Mouse (Mus musculus): ENCODE data around the gene Efhc1. TPM values are rescaled to one million over a fixed set of nuclear protein-coding genes. Genes with fewer than 3 reads are reported as not detected.

The Efhc1 gene
- polyA plus RNA-seq, 1 experiment from 2014 or later = 2.0 TPM

DNA sequence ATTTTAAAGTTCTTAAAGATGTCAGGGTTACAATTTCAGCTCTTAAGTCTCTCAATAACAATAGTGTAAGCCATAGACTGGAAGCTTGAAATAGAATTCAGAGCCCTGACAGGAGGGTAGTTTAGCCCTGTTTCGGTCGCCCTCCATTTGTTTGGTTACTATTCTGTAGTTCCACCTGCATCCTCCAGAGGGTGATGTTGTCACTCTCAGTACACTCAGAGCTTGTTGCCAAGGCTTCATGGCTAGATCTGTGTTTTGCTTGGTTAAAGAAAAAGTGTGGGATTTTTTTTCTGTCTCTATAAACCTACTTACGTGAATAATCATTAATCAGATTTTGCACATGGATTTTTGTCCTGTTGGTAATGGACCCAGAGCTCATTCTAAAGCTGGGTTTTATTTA, 12.4 kb upstream of the Efhc1 start:
- peaks cover 8% of the 10 kb centered on the region for H3K36me3 ChIP-seq (ENCODE audit: control insufficient read depth, insufficient read depth, low read length)

DNA sequence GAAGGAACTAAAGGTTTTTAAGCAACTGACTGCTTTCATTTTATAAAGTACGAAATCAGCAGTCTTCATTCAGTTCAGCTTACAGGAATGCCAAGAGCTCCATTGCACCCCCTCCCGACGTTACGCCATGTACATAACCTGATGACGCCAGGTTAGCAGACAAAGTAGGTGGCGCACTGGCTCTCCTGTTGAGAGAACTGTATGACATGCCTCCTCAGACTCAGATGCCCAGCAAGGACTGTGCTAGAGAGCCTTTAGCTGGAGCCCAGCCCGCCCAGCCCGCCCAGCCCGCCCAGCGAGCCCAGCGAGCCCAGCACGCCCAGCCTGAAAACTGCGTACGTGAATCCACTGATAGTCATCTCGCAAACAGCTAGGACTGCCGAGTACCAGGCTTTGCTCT, 11.3 kb upstream of the Efhc1 start:
- 69% methylated on average over 16 of the region's 16 CpGs for WGBS
- H3K4me2 ChIP-seq (ENCODE audit: low read length) = no peak overlapping the region
- H3K27ac ChIP-seq (ENCODE audit: low read length) = no peak overlapping the region
- no peak for ATAC-seq
- H3K9me3 ChIP-seq (replicated peaks; ENCODE audit: control insufficient read depth, low read length, poor library complexity, severe bottlenecking) = no peaks in the 10 kb centered on the region
- H3K4me1 ChIP-seq (ENCODE audit: control insufficient read depth, insufficient read depth, low read length) = no peaks in the 10 kb centered on the region
- no peaks in the 10 kb centered on the region for H3K27me3 ChIP-seq (ENCODE audit: control insufficient read depth, insufficient read depth, low read depth, low read length)
- peaks cover 3% of the 10 kb centered on the region; the same call in 1 of the 2 replicates for H3K36me3 ChIP-seq (ENCODE audit: control insufficient read depth, insufficient read depth, low read length)
- H3K9ac ChIP-seq (ENCODE audit: low read depth, low read length) = no peak overlapping the region
- no peak overlapping the region for H3K4me3 ChIP-seq (ENCODE audit: low read depth, low read length)

More for the DNA sequence above, 12.4 kb upstream of the Efhc1 start:
- no peaks in the 10 kb centered on the region for H3K4me1 ChIP-seq (ENCODE audit: control insufficient read depth, insufficient read depth, low read length)
- ATAC-seq = peak; percentile 77
- H3K4me3 ChIP-seq (ENCODE audit: low read depth, low read length) = no peak overlapping the region
- no peak overlapping the region for H3K9ac ChIP-seq (ENCODE audit: low read depth, low read length)
- 28% methylated on average over 3 of the region's 3 CpGs for WGBS
- H3K4me2 ChIP-seq (ENCODE audit: low read length) = no peak overlapping the region
- no peak overlapping the region for H3K27ac ChIP-seq (ENCODE audit: low read length)
- no peaks in the 10 kb centered on the region for H3K27me3 ChIP-seq (ENCODE audit: control insufficient read depth, insufficient read depth, low read depth, low read length)
- no peaks in the 10 kb centered on the region for H3K9me3 ChIP-seq (replicated peaks; ENCODE audit: control insufficient read depth, low read length, poor library complexity, severe bottlenecking)

DNA sequence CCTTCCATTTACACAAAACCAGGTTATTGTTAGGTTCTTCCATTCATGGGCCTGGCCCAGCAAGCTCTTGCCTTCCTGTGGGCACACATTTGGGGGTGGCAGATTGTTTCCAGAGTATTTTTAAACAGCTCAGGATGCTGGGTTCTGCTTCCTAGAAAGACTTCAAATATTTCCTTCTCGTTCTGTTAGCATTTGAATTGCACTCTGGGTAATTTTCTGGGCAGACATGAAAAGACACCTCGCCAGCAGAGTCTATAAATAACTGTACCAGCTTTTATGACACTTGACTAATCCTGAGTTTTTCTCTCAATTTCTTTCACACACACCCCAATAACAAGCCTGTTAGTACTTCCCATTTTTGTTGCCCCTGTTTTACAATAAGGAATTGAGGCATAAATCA, 10.1 kb upstream of the Efhc1 start:
- no peaks in the 10 kb centered on the region for H3K27me3 ChIP-seq (ENCODE audit: control insufficient read depth, insufficient read depth, low read depth, low read length)
- ATAC-seq = no peak
- WGBS = 77% methylated on average over 2 of the region's 2 CpGs

DNA sequence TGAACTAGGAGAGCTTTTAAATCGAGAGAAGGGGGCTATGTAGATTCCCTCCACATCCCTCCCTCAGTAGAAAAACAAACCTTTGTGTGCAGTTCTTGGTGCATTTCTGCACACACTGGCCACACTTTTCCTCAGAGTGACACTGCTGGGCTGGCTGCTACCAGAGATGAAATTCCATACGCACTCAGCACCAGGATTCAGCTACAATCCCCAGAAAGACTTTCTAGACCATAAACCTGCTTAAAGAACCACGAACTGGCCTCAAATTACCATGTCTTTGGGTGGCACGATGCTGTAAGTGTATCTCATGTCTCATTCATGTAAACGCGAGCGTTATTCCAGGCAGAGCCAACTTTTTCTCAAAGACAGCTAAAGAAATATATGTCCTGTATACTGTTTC, 9.6 kb upstream of the Efhc1 start:
- H3K9me3 ChIP-seq (replicated peaks; ENCODE audit: control insufficient read depth, low read length, poor library complexity, severe bottlenecking) = no peaks in the 10 kb centered on the region
- H3K4me3 ChIP-seq (ENCODE audit: low read depth, low read length) = no peak overlapping the region
- no peaks in the 10 kb centered on the region for H3K36me3 ChIP-seq (ENCODE audit: control insufficient read depth, insufficient read depth, low read length)
- no peak overlapping the region for H3K9ac ChIP-seq (ENCODE audit: low read depth, low read length)
- ATAC-seq = no peak
- 89% methylated on average over 7 of the region's 7 CpGs for WGBS
- H3K27ac ChIP-seq (ENCODE audit: low read length) = no peak overlapping the region
- no peak overlapping the region for H3K4me2 ChIP-seq (ENCODE audit: low read length)
- H3K4me1 ChIP-seq (ENCODE audit: control insufficient read depth, insufficient read depth, low read length) = no peaks in the 10 kb centered on the region
- no peaks in the 10 kb centered on the region for H3K27me3 ChIP-seq (ENCODE audit: control insufficient read depth, insufficient read depth, low read depth, low read length)

More for the DNA sequence above, 10.1 kb upstream of the Efhc1 start:
- Histone ChIP-seq H3K4me2 (ENCODE audit: low read length) (no peak overlapping the region), H3K4me3 (ENCODE audit: low read depth, low read length) (no peak overlapping the region), H3K9ac (ENCODE audit: low read depth, low read length) (no peak overlapping the region), H3K4me1 (ENCODE audit: control insufficient read depth, insufficient read depth, low read length) (no peaks in the 10 kb centered on the region), H3K36me3 (ENCODE audit: control insufficient read depth, insufficient read depth, low read length) (no peaks in the 10 kb centered on the region), H3K9me3 (replicated peaks; ENCODE audit: control insufficient read depth, low read length, poor library complexity, severe bottlenecking) (no peaks in the 10 kb centered on the region), H3K27ac (ENCODE audit: low read length) (no peak overlapping the region)

DNA sequence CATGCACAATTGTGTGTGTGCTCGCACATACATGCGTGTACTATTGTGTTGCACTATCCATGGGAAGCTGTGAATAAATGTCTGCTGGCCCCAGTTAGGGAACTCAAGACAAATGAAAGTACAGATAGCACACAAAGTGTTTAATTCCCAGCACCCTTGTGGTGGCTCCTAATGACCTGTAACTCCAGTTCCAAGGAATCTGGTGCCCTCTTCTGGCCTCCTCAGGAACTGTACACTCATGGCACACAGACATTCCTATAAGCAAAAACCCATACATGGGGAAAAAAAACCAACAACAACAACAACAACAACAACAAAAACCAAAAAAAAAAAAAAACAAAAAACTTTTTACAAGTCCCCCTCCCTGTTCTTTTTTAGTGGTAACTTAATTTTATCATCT, 8.4 kb upstream of the Efhc1 start:
- Histone ChIP-seq H3K36me3 (ENCODE audit: control insufficient read depth, insufficient read depth, low read length) (no peaks in the 10 kb centered on the region), H3K27me3 (ENCODE audit: control insufficient read depth, insufficient read depth, low read depth, low read length) (no peaks in the 10 kb centered on the region), H3K4me1 (ENCODE audit: control insufficient read depth, insufficient read depth, low read length) (no peaks in the 10 kb centered on the region), H3K4me3 (ENCODE audit: low read depth, low read length) (no peak overlapping the region), H3K4me2 (ENCODE audit: low read length) (no peak overlapping the region), H3K27ac (ENCODE audit: low read length) (no peak overlapping the region), H3K9me3 (replicated peaks; ENCODE audit: control insufficient read depth, low read length, poor library complexity, severe bottlenecking) (no peaks in the 10 kb centered on the region), H3K9ac (ENCODE audit: low read depth, low read length) (no peak overlapping the region)
- 100% methylated on average over 2 of the region's 2 CpGs for WGBS
- no peak for ATAC-seq

DNA sequence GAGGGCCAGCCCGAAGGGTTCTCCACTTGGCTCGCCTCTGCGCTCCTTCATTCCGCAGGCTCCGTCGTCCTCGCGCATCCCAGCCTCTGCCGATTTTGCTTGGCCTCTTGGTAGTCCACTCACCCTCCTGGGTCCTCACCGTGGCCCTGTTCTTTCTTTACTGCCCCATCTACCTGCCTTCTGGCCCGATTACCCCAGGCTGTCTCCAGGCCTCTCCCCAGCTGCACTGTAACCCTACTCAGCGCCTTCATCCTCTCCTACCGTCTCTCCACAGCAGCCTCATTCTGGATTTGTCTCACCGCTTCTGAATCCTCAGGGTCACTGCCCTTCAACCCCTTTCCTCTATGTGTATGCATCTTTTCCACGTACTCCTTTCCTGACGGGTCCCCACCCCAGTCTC, 373 bp downstream of the Efhc1 start:
- Histone ChIP-seq H3K4me2 (ENCODE audit: low read length) (peak overlapping the region; percentile 65), H3K36me3 (ENCODE audit: control insufficient read depth, insufficient read depth, low read length) (no peaks in the 10 kb centered on the region), H3K9me3 (replicated peaks; ENCODE audit: control insufficient read depth, low read length, poor library complexity, severe bottlenecking) (no peaks in the 10 kb centered on the region), H3K4me3 (ENCODE audit: low read depth, low read length) (peak overlapping the region; percentile 56), H3K27ac (ENCODE audit: low read length) (peak overlapping the region; percentile 89), H3K27me3 (ENCODE audit: control insufficient read depth, insufficient read depth, low read depth, low read length) (no peaks in the 10 kb centered on the region), H3K9ac (ENCODE audit: low read depth, low read length) (peak overlapping the region; percentile 76), H3K4me1 (ENCODE audit: control insufficient read depth, insufficient read depth, low read length) (peaks cover 4% of the 10 kb centered on the region)
- ATAC-seq = peak; percentile 81
- 2% methylated on average over 16 of the region's 16 CpGs for WGBS

DNA sequence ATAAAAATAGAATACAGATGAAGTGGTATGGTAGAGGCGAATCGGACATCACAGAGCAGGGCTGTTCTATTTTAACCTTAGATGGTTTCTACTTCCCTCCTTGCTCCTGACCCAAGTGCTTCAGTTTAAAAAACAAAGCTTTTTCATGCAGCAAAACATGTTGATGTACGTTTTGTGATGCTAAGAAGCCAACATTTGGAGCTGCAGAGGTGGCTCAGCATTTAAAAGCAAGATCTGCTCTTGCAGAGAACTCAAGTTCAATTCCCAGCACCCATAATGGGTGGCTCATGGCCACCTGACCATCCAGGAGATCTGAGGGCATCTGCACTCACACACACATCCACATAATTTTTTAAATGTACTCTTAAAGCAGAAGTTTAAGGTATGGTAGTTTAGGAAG, 3.5 kb downstream of the Efhc1 start:
- Histone ChIP-seq H3K27me3 (ENCODE audit: control insufficient read depth, insufficient read depth, low read depth, low read length) (no peaks in the 10 kb centered on the region), H3K9ac (ENCODE audit: low read depth, low read length) (no peak overlapping the region), H3K9me3 (replicated peaks; ENCODE audit: control insufficient read depth, low read length, poor library complexity, severe bottlenecking) (no peaks in the 10 kb centered on the region), H3K4me3 (ENCODE audit: low read depth, low read length) (no peak overlapping the region), H3K4me1 (ENCODE audit: control insufficient read depth, insufficient read depth, low read length) (peaks cover 4% of the 10 kb centered on the region), H3K36me3 (ENCODE audit: control insufficient read depth, insufficient read depth, low read length) (no peaks in the 10 kb centered on the region), H3K4me2 (ENCODE audit: low read length) (no peak overlapping the region), H3K27ac (ENCODE audit: low read length) (no peak overlapping the region)
- no peak for ATAC-seq
- 74% methylated on average over 3 of the region's 3 CpGs for WGBS

DNA sequence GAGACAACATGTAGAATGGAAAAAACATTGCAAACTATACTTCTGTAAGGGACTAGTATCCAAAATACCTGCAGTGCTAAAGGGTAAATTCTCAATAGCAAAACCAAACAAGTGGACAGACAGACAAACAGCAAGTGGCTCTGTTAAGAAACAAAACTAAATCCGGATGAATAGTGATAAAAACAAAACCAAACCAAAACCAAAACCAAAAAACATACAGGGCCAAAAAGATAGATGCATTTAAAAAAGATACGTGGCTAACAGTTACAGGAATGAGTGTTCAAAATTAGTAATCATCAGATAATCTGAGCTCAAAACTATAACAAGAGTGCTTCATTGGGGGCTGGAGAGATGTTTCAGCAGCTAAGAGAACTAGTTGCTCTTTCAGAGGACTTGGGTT, 18.2 kb downstream of the Efhc1 start:
- H3K9me3 ChIP-seq (replicated peaks; ENCODE audit: control insufficient read depth, low read length, poor library complexity, severe bottlenecking) = no peaks in the 10 kb centered on the region
- no peak overlapping the region for H3K27ac ChIP-seq (ENCODE audit: low read length)
- H3K9ac ChIP-seq (ENCODE audit: low read depth, low read length) = no peak overlapping the region
- no peak for ATAC-seq
- no peaks in the 10 kb centered on the region for H3K4me1 ChIP-seq (ENCODE audit: control insufficient read depth, insufficient read depth, low read length)
- no peaks in the 10 kb centered on the region for H3K27me3 ChIP-seq (ENCODE audit: control insufficient read depth, insufficient read depth, low read depth, low read length)
- 85% methylated on average over 2 of the region's 2 CpGs for WGBS
- no peak overlapping the region for H3K4me3 ChIP-seq (ENCODE audit: low read depth, low read length)
- no peaks in the 10 kb centered on the region for H3K36me3 ChIP-seq (ENCODE audit: control insufficient read depth, insufficient read depth, low read length)
- no peak overlapping the region for H3K4me2 ChIP-seq (ENCODE audit: low read length)

DNA sequence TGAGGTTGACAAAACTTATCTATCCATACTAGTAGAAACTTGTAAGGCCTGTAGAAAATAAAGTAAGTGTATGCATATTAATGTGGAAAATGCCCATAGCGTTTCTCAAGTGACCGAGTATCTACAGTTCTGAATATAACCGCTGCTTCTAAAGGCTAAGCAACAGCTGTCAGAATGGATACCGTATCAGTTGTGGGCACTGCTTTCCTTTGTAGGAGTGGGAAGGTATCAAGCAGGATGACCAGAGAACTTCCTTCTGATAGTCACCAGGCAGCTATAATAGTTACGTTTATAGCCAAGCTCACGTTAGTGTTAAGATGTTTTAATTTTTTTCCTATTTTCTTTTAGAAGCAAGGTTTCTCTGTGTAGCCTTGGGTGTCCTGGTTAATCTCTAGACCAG, 22.0 kb downstream of the Efhc1 start:
- Histone ChIP-seq H3K27ac (ENCODE audit: low read length) (no peak overlapping the region), H3K27me3 (ENCODE audit: control insufficient read depth, insufficient read depth, low read depth, low read length) (no peaks in the 10 kb centered on the region), H3K4me1 (ENCODE audit: control insufficient read depth, insufficient read depth, low read length) (no peaks in the 10 kb centered on the region), H3K4me2 (ENCODE audit: low read length) (no peak overlapping the region), H3K36me3 (ENCODE audit: control insufficient read depth, insufficient read depth, low read length) (no peaks in the 10 kb centered on the region), H3K4me3 (ENCODE audit: low read depth, low read length) (no peak overlapping the region), H3K9me3 (replicated peaks; ENCODE audit: control insufficient read depth, low read length, poor library complexity, severe bottlenecking) (no peaks in the 10 kb centered on the region), H3K9ac (ENCODE audit: low read depth, low read length) (no peak overlapping the region)
- ATAC-seq = no peak
- 96% methylated on average over 6 of the region's 6 CpGs for WGBS

Data from midbrain, embryonic 16.5 days (tissue).